Mouse (Mus musculus) ES-Bruce4 (cell line): ENCODE data around the gene Ric8b. TPM values are rescaled to one million over a fixed set of nuclear protein-coding genes. Genes with fewer than 3 reads are reported as not detected.

Experiments
- H3K27ac ChIP-seq: 2 replicates; pipeline ENCODE4 v1.5.1; 2012; ENCODE audit warnings: low read length, inconsistent platforms; ENCODE audit not compliant: insufficient read depth
- H3K27me3 ChIP-seq: 2 replicates; pipeline ENCODE4 v1.6.1; 2012; ENCODE audit warnings: mild to moderate bottlenecking, low read length, inconsistent platforms; ENCODE audit not compliant: control insufficient read depth, poor library complexity, insufficient read depth, severe bottlenecking
- H3K36me3 ChIP-seq: 2 replicates; pipeline ENCODE4 v1.6.1; 2012; ENCODE audit warnings: inconsistent platforms, mild to moderate bottlenecking, low read length, moderate library complexity; ENCODE audit not compliant: control insufficient read depth, poor library complexity, insufficient read depth, severe bottlenecking
- H3K4me1 ChIP-seq: one replicate; pipeline ENCODE4 v1.8.1; 2011; ENCODE audit warnings: low read length; ENCODE audit not compliant: control insufficient read depth, insufficient read depth
- H3K4me3 ChIP-seq: 2 replicates; pipeline ENCODE4 v1.5.1; 2011; ENCODE audit warnings: low read depth, mild to moderate bottlenecking, low read length
- H3K9ac ChIP-seq: 2 replicates; pipeline ENCODE4 v1.6.1; 2012; ENCODE audit warnings: low read depth, mild to moderate bottlenecking, inconsistent platforms; ENCODE audit not compliant: poor library complexity, severe bottlenecking
- H3K9me3 ChIP-seq: replicated peaks from 2 replicates; pipeline ENCODE4 v1.6.1; 2012; ENCODE audit warnings: mild to moderate bottlenecking, low read length, inconsistent platforms; ENCODE audit not compliant: control insufficient read depth, poor library complexity, insufficient read depth, severe bottlenecking
- CTCF ChIP-seq: IDR thresholded peaks from one replicate; pipeline ENCODE4 v1.8.1; 2011; ENCODE audit warnings: low read depth, low read length
- EP300 ChIP-seq: IDR thresholded peaks from 2 replicates; pipeline ENCODE4 v1.6.1; 2011; ENCODE audit warnings: low read depth, low read length; ENCODE audit not compliant: insufficient read depth
- POLR2A ChIP-seq: IDR thresholded peaks from one replicate; pipeline ENCODE4 v1.8.1; 2011; ENCODE audit warnings: low read length; ENCODE audit not compliant: insufficient read depth
- polyA plus RNA-seq: library from polyadenylated mRNA; stranded (reverse); fragments of >200 nt; gene quantifications from 2 replicates; pipeline ENCODE4 v1.2.4, GENCODE M21; 2011; ENCODE audit warnings: low read depth; ENCODE audit not compliant: missing spikeins, insufficient read depth, insufficient read length

Ric8b gene
- polyA plus RNA-seq, 1 experiment: 18.8 TPM

GRCm38 (mm10) chr10:84958597-84958996 lies 41.2 kb downstream of the Ric8b start:
- Histone ChIP-seq H3K27ac (no peak overlapping the region), H3K4me1 (no peaks in the 10 kb centered on the region), H3K9ac (no peak overlapping the region), H3K9me3 (no peaks in the 10 kb centered on the region), H3K27me3 (no peaks in the 10 kb centered on the region), H3K36me3 (peaks cover 4% of the 10 kb centered on the region; the same call in 1 of the 2 replicates), H3K4me3 (no peak overlapping the region)
- TF ChIP-seq POLR2A (no peak), EP300 (no peak), CTCF (no peak)

GRCm38 (mm10) chr10:84960380-84960930 lies 43.0 kb downstream of the Ric8b start:
- Histone ChIP-seq H3K4me1 (no peaks in the 10 kb centered on the region), H3K9me3 (no peaks in the 10 kb centered on the region), H3K27ac (no peak overlapping the region)

DNA sequence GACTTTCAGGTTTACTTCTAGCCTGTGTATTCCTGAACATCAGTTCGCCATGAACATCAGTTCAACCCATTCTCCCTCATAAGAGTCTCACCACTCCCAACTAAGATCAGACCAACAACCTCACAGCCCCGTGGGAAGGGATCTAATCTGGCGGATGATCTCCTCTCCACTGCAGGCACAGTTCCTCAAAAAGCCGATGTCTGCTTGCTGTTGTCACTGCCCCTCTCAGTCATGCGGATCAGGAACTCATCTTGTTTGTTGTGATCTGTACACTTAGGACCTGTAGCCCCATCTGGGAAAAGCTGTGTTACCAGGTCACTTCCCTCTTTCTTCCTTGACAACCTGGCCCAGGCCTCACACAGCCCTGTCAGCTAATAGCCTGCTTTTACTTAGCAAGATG lies 45.7 kb downstream of the Ric8b start:
- H3K4me1 ChIP-seq: no peaks in the 10 kb centered on the region
- no peak overlapping the region for H3K27ac ChIP-seq
- no peak for TF ChIP-seq CTCF
- no peak for TF ChIP-seq EP300
- TF ChIP-seq POLR2A: no peak
- no peaks in the 10 kb centered on the region for H3K27me3 ChIP-seq
- H3K4me3 ChIP-seq: no peak overlapping the region
- H3K9ac ChIP-seq: no peak overlapping the region
- H3K36me3 ChIP-seq: no peaks in the 10 kb centered on the region; the same call in 1 of the 2 replicates
- H3K9me3 ChIP-seq: no peaks in the 10 kb centered on the region

More at GRCm38 (mm10) chr10:84960380-84960930, 43.0 kb downstream of the Ric8b start:
- no peaks in the 10 kb centered on the region; the same call in 1 of the 2 replicates for H3K36me3 ChIP-seq
- H3K9ac ChIP-seq: no peak overlapping the region
- no peak for TF ChIP-seq CTCF
- no peak overlapping the region for H3K4me3 ChIP-seq
- H3K27me3 ChIP-seq: no peaks in the 10 kb centered on the region

- H3K27ac ChIP-seq: no peak overlapping the region
These were observed 46.3 kb downstream of the Ric8b start for GRCm38 (mm10) chr10:84963726-84964125.

GRCm38 (mm10) chr10:84966542-84966941 lies 49.1 kb downstream of the Ric8b start:
- H3K27ac ChIP-seq: no peak overlapping the region
- H3K36me3 ChIP-seq: peaks cover 4% of the 10 kb centered on the region
- TF ChIP-seq POLR2A (no peak), EP300 (no peak), CTCF (no peak)
- no peak overlapping the region for H3K4me3 ChIP-seq
- no peaks in the 10 kb centered on the region for H3K9me3 ChIP-seq
- no peaks in the 10 kb centered on the region for H3K4me1 ChIP-seq
- no peak overlapping the region for H3K9ac ChIP-seq
- H3K27me3 ChIP-seq: no peaks in the 10 kb centered on the region

More at GRCm38 (mm10) chr10:84963726-84964125, 46.3 kb downstream of the Ric8b start:
- Histone ChIP-seq H3K9ac (no peak overlapping the region), H3K36me3 (no peaks in the 10 kb centered on the region; the same call in 1 of the 2 replicates), H3K4me1 (no peaks in the 10 kb centered on the region), H3K9me3 (no peaks in the 10 kb centered on the region), H3K4me3 (no peak overlapping the region), H3K27me3 (no peaks in the 10 kb centered on the region)
- no peak for TF ChIP-seq CTCF
- TF ChIP-seq EP300: no peak
- TF ChIP-seq POLR2A: no peak

GRCm38 (mm10) chr10:84967645-84968044 lies 50.2 kb downstream of the Ric8b start:
- H3K4me3 ChIP-seq: no peak overlapping the region
- no peaks in the 10 kb centered on the region for H3K27me3 ChIP-seq
- H3K4me1 ChIP-seq: no peaks in the 10 kb centered on the region
- no peaks in the 10 kb centered on the region for H3K9me3 ChIP-seq
- H3K9ac ChIP-seq: no peak overlapping the region
- peaks cover 4% of the 10 kb centered on the region for H3K36me3 ChIP-seq
- TF ChIP-seq POLR2A (no peak), EP300 (no peak), CTCF (no peak)
- H3K27ac ChIP-seq: no peak overlapping the region
